Comparison of ENCODE assay signal across 8 mouse cellular contexts in the genomic region with DNA sequence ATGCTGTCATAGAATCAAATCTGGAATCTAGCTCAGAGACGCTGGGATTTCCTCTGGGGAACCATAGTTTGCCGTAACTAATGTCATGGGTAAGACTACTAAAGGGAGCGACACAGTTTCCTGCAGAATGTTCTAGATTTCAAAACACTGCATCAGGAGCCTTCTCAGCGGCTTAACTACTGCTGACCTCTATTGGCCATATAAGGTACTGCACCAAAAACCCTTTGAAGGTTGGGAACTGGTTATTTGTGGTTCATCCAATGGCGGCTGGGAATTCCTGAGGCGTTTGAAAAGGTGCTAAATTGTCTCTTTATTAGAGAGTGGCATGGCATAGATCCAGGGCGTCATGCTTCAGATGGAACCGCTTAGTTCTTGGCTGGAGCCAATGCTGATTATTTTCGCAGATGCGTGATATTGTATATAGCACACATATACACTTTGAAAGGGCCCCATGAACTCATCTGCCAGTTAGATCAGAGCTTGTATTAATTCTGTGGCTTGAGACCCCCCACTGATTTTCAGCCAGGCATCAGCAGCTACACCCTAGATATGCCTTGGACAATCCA.
A peak's percentile ranks its signal among the peaks of the same experiment; 100 is the strongest.
DNase-seq lines count a peak whose midpoint lies in the region; ATAC-seq and TF ChIP-seq lines count a peak whose summit lies in the region.

No protein-coding gene starts in this region.

- no peak for TF ChIP-seq POLR2A in cerebellum, adult 2 months (IDR thresholded peaks at IDR 0.05; ENCODE audit: borderline replicate concordance, insufficient read depth, low read length)

- no peak overlapping the region for H3K4me3 ChIP-seq in cerebellum, adult 2 months (replicated peaks; ENCODE audit: insufficient read depth, low read depth, low read length)

- no peaks in the 10 kb centered on the region for H3K4me1 ChIP-seq in cerebellum, adult 2 months (ENCODE audit: control insufficient read depth, insufficient read depth, low read length)

- 26% methylated on average over 10 of the region's 10 CpGs for WGBS in cerebellum, adult 2 months

- no peaks in the 10 kb centered on the region for H3K27me3 ChIP-seq in cerebellum, adult 2 months (ENCODE audit: control insufficient read depth, insufficient read depth, low read length)

- no peak for DNase-seq in cerebellum, adult 9-11 months
- DNase-seq in 416B (ENCODE audit: low read depth), result peak; percentile 64
- DNase-seq in cerebellum, adult 2 months, result peak; percentile 8 to 23
- peak; percentile 13 to 83 for DNase-seq in frontal cortex, adult 2 months (ENCODE audit: extremely low spot score in 1 of 2, low spot score in 1 of 2)
- DNase-seq in layer of hippocampus, adult 18-20 months (ENCODE audit: low spot score in 2 of 2), result peak; percentile 16 to 74
- DNase-seq in thymus, postnatal 4 days, result peak; percentile 10

- peak; percentile 45; the same call in 1 of the 2 replicates for TF ChIP-seq CTCF in cerebellum, adult 2 months (IDR thresholded peaks at IDR 0.05; ENCODE audit: borderline replicate concordance, insufficient read depth, low read depth, low read length)

- peak; percentile 67 for ATAC-seq in cerebellum, adult (ENCODE audit: insufficient number of reproducible peaks, low FRiP score, low TSS enrichment)
- peak; percentile 95 for ATAC-seq in megakaryocyte progenitor cell, adult 5-6 weeks (replicated peaks; ENCODE audit: poor library complexity)

- H3K27ac ChIP-seq in cerebellum, adult 2 months (ENCODE audit: insufficient read depth, low read length), result no peak overlapping the region
